Mouse (Mus musculus): ENCODE data around the gene Kctd14. TPM values are rescaled to one million over a fixed set of nuclear protein-coding genes. Genes with fewer than 3 reads are reported as not detected.
A peak's percentile ranks its signal among the peaks of the same experiment; 100 is the strongest.
"Not testable (repeated sequence)": the region's sequence is repeated elsewhere in the genome, so short reads cannot be mapped to it uniquely, and the experiment has no call there.

Gene Kctd14
- polyA plus RNA-seq, 1 experiment from 2014 or later = 10.7 TPM

DNA sequence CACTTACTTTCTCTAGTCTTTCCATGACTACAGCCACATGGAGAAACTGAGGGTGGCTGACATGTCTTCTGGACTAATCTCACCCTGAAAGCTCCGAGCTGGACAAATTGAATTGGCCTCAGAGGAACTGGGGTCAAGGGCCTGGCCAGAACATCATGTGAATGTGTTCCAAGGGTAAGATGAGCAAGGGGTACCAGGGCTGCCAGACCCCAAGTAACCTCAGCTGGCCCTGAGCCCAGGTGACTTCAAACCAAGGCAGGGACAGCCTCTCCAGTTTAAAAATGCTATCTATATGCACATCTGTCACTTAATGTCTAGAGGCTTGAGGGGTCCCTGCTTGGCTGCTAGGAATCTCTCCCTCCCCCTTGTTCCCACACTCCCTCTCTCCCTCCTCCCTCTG, 30.7 kb upstream of the Kctd14 start:
- Histone ChIP-seq H3K9ac (no peak overlapping the region), H3K4me3 (replicated peaks) (no peak overlapping the region), H3K9me3 (replicated peaks) (no peaks in the 10 kb centered on the region), H3K27me3 (no peaks in the 10 kb centered on the region), H3K36me3 (no peaks in the 10 kb centered on the region), H3K4me1 (replicated peaks) (peaks cover 3% of the 10 kb centered on the region; the same call in 1 of the 2 replicates), H3K27ac (no peak overlapping the region), H3K4me2 (no peak overlapping the region)
- 57% methylated on average over 1 of the region's 1 CpGs for WGBS (ENCODE audit: insufficient replicate concordance)
- no peak for ATAC-seq (ENCODE audit: low read depth)
- no peak for DNase-seq

DNA sequence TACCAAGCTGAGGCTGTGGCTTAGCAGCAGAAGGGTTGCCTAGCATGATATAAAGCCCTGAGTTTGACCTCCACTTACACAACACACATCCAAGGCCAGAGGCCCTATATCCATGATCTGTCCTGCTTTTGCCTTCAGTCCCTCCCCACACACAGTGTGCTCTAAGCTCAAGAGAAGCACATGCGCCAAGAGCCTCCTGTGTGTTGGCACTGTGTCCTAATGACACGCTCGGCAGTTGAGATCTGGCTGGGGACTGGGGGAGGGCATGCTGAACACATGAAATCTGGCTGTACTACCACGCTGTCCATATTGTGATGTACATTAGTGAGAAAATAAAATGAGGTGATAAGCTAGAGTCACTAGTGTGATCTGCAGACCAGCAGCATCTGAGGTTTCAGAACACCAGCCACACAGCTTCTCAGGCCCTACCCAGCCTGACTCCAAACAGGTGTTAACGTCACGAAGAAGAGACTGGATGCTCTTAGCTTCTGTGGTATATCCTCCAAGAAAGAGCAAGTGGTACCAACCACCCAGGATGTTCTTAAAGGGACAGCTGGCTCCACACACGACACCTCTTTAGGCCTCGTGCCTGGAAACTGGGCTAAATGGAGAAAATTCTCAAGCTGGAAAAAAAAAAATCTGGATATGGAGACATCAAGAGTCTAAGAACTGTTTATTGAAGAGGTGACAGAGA, 30.0 kb upstream of the Kctd14 start:
- 73% methylated on average over 8 of the region's 8 CpGs for WGBS (ENCODE audit: insufficient replicate concordance)
- Histone ChIP-seq H3K27me3 (no peaks in the 10 kb centered on the region), H3K9ac (no peak overlapping the region), H3K9me3 (replicated peaks) (no peaks in the 10 kb centered on the region), H3K36me3 (no peaks in the 10 kb centered on the region), H3K27ac (no peak overlapping the region), H3K4me3 (replicated peaks) (no peak overlapping the region), H3K4me2 (no peak overlapping the region), H3K4me1 (replicated peaks) (peaks cover 3% of the 10 kb centered on the region; the same call in 1 of the 2 replicates)
- DNase-seq (no peak), ATAC-seq (ENCODE audit: low read depth) (no peak)

DNA sequence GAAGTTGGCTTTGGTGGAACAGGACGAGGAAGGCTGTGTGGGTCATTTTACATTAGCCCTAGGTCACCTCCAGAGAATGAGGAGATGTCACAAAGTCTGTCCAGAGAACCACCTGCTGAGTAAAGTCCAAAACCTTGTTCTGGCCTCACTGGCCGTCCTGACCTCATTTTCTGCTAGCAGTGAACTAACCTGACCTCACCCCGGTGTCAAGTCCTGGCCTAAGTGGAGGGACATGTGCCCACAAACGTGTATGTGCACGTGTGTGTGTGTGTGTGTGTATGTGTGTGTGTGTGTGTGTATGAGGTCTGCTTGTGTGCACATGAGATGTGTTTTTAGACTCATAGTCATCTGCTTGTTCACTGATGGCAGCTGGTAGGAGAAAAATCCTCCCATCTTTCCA, 27.4 kb upstream of the Kctd14 start:
- no peaks in the 10 kb centered on the region for H3K36me3 ChIP-seq
- peak overlapping the region; percentile 1; the same call in 1 of the 2 replicates for H3K9ac ChIP-seq
- H3K4me1 ChIP-seq (replicated peaks) = peaks cover 3% of the 10 kb centered on the region; the same call in 1 of the 2 replicates
- H3K4me2 ChIP-seq = no peak overlapping the region
- H3K27ac ChIP-seq = no peak overlapping the region
- H3K4me3 ChIP-seq (replicated peaks) = no peak overlapping the region
- H3K27me3 ChIP-seq = no peaks in the 10 kb centered on the region
- no peaks in the 10 kb centered on the region for H3K9me3 ChIP-seq (replicated peaks)
- no peak for ATAC-seq (ENCODE audit: low read depth)
- 46% methylated on average over 5 of the region's 5 CpGs for WGBS (ENCODE audit: insufficient replicate concordance)
- no peak for DNase-seq

DNA sequence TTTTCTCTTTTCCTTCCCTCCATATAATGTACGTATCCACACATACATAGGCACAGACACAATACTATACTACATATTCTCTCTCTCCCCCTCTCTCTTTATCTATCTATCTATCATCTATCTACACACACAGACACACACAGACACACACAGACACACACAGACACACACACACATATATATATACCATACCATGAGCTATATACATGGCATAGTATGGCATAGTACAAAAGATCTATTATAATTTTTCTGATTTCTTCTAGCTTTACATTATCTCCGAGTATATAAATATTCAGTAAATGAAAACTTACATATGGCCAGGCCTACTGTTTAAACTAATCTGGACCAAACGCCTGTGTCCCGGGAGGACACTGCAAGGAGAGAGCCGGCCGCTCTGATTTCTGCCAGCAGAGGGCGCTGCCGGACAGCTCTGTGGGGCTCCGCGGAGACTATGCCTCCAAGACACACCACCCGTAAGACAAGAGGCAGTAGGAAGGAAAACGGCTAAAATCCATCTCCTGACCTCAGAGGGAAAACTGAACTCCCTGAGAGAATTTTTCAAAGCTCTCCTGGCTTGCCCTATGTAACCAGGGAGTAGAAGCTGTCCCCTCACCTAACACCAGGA, 26.4 kb upstream of the Kctd14 start:
- ATAC-seq (ENCODE audit: low read depth) = peak; percentile 61; the same call in 1 of the 2 replicates
- H3K4me3 ChIP-seq (replicated peaks) = no peak overlapping the region
- WGBS (ENCODE audit: insufficient replicate concordance) = 7% methylated on average over 12 of the region's 12 CpGs
- H3K27me3 ChIP-seq = no peaks in the 10 kb centered on the region
- no peaks in the 10 kb centered on the region for H3K36me3 ChIP-seq
- DNase-seq = peak; percentile 66
- H3K9me3 ChIP-seq (replicated peaks) = no peaks in the 10 kb centered on the region
- no peak overlapping the region for H3K9ac ChIP-seq
- H3K4me1 ChIP-seq (replicated peaks) = peaks cover 3% of the 10 kb centered on the region; the same call in 1 of the 2 replicates
- no peak overlapping the region for H3K27ac ChIP-seq
- no peak overlapping the region for H3K4me2 ChIP-seq

DNA sequence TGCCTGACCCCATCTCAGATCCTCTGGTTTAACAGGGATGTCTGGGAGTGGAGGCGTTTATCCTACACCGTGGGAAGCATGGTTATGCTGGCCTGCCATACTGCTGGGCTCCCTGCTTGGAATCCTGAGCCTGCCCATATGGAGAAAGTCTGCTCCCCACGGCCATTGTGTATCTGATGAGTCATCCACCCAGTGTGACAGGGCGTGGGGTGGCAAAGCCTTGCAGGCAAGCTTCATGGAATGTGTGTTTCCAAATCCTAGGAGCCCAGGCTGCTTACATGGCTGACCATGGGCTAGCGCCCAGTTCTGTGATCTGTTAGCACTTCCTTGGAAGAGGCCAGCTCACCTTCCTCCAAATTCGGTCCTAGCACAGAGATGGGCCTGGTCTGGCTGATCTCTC, 24.6 kb upstream of the Kctd14 start:
- H3K27me3 ChIP-seq = no peaks in the 10 kb centered on the region
- no peaks in the 10 kb centered on the region for H3K9me3 ChIP-seq (replicated peaks)
- no peak overlapping the region for H3K27ac ChIP-seq
- H3K4me3 ChIP-seq (replicated peaks) = no peak overlapping the region
- peaks cover 3% of the 10 kb centered on the region; the same call in 1 of the 2 replicates for H3K4me1 ChIP-seq (replicated peaks)
- H3K36me3 ChIP-seq = no peaks in the 10 kb centered on the region
- ATAC-seq (ENCODE audit: low read depth) (no peak), DNase-seq (no peak)
- no peak overlapping the region for H3K4me2 ChIP-seq
- H3K9ac ChIP-seq = no peak overlapping the region
- WGBS (ENCODE audit: insufficient replicate concordance) = 64% methylated on average over 6 of the region's 6 CpGs

DNA sequence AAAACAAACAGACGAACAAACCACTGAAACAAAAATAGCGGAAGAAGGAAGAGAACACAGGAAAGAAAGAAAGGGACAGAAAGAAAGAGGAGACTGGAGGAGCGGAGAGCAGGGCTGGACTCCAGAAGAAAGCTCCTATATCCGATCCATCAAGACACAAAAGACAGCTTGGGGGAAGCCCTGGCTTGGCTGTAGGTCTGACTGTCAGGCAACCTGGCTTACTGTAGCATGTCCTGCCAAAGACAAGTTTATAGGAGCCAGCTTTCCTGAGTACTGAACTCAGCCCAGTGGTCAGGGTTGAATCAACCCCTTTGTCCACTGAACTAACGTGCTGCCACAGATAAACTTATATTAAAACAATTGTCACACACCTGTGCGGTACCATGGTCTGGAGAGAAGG, 23.8 kb upstream of the Kctd14 start:
- H3K4me2 ChIP-seq = no peak overlapping the region
- no peaks in the 10 kb centered on the region for H3K36me3 ChIP-seq
- no peak overlapping the region for H3K9ac ChIP-seq
- no peak for DNase-seq
- no peak overlapping the region for H3K4me3 ChIP-seq (replicated peaks)
- WGBS (ENCODE audit: insufficient replicate concordance) = 74% methylated on average over 6 of the region's 6 CpGs
- no peaks in the 10 kb centered on the region for H3K27me3 ChIP-seq
- no peak for ATAC-seq (ENCODE audit: low read depth)
- peaks cover 3% of the 10 kb centered on the region; the same call in 1 of the 2 replicates for H3K4me1 ChIP-seq (replicated peaks)
- H3K9me3 ChIP-seq (replicated peaks) = no peaks in the 10 kb centered on the region
- no peak overlapping the region for H3K27ac ChIP-seq

DNA sequence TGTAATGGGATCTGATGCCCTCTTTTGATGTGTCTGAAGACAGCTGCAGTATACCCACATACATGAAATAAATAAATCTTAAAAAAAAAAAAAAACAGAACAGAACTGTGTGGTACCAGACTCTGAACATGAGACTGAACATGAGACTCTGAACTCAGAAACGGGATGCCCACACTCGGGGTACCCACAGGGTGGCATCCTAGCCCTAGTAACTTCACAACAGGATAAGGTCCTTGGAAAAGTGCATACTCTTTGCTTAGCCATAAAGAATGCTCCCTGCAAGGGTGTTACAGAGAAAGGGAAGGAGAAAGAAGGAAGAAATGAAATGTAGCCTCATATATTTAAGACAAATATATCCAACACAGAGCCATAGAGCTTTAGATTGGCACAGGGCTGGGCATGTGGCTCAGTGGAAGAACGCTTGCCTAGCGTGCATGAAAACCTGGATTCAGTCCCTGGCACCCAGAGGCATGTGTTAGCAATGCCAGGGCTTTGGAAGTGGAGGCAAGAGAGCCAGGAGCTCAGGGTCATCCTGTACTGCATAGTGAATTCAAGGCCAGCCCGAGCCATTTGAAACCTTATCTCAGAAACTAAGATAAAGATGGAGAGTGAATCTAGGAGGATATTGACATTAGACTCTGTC, 23.2 kb upstream of the Kctd14 start:
- Histone ChIP-seq H3K9me3 (replicated peaks) (no peaks in the 10 kb centered on the region), H3K4me3 (replicated peaks) (no peak overlapping the region), H3K9ac (no peak overlapping the region), H3K4me1 (replicated peaks) (peaks cover 3% of the 10 kb centered on the region; the same call in 1 of the 2 replicates), H3K36me3 (no peaks in the 10 kb centered on the region), H3K4me2 (no peak overlapping the region), H3K27ac (no peak overlapping the region), H3K27me3 (no peaks in the 10 kb centered on the region)
- no peak for DNase-seq
- 62% methylated on average over 5 of the region's 5 CpGs for WGBS (ENCODE audit: insufficient replicate concordance)
- ATAC-seq (ENCODE audit: low read depth) = no peak

DNA sequence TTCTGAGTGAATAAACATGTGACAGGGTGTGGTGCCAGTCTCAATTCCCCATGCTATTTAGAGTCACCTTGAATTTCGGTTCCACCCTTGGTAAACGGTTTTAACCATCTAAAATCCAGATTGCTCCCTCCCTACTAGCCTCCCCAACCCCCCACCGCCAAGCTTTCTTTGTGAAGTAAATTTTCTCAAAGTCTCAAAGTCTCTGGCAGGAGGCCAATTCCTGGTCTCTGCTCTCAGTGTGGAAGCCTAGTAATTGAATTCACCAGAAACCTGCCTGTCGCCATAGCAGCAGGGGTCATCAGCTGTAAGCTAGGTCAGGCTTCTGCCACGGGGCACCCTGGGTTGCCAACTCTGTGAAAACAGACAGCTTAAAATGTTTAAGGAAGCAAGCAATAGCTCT, 21.4 kb upstream of the Kctd14 start:
- WGBS (ENCODE audit: insufficient replicate concordance) = 21% methylated on average over 5 of the region's 5 CpGs
- no peak overlapping the region for H3K4me2 ChIP-seq
- DNase-seq (no peak), ATAC-seq (ENCODE audit: low read depth) (no peak)
- peaks cover 3% of the 10 kb centered on the region; the same call in 1 of the 2 replicates for H3K4me1 ChIP-seq (replicated peaks)
- no peaks in the 10 kb centered on the region for H3K36me3 ChIP-seq
- H3K9ac ChIP-seq = no peak overlapping the region
- no peaks in the 10 kb centered on the region for H3K9me3 ChIP-seq (replicated peaks)
- no peak overlapping the region for H3K27ac ChIP-seq
- no peaks in the 10 kb centered on the region for H3K27me3 ChIP-seq
- H3K4me3 ChIP-seq (replicated peaks) = no peak overlapping the region

DNA sequence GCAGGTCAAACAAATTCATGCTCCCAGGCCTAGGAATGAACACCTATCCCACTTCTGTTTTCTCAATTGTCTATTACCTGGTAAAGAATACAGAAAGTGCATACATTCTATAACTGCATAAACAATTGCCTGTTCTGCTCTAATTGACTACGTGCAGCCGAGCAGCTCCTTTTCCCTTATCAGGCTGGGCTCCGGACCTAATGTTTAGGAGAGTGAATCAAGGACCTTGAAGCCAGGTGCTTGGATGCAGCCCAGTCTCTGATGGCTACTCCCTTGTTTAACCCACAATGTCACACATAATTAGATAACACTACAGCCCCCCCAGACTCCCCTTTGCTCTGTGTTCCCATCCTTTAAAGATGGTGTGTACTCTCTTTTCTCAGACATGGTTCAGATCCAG, 17.6 kb upstream of the Kctd14 start:
- H3K4me1 ChIP-seq (replicated peaks); DNase-seq: not testable (repeated sequence)

DNA sequence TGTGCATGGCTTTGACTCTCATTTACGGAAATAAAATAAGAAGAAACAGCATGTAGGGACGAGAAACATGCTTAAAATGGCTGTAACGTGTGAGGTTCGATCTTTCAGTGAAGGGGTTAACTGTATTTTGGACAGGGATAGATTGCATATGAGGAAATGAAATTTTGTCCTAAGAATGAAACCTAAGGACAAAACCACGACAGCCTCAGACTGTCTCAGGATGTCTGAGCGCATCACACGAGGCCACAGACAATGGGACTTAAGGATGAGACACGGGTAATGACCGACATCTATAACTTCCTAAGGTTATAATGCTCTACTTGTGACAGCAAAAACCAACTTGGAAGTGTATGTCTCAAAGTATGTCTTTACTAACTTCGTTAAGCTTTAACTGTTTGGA, 16.6 kb upstream of the Kctd14 start:
- no peaks in the 10 kb centered on the region for H3K36me3 ChIP-seq
- no peak overlapping the region for H3K4me3 ChIP-seq (replicated peaks)
- no peaks in the 10 kb centered on the region for H3K9me3 ChIP-seq (replicated peaks)
- no peak for DNase-seq
- no peaks in the 10 kb centered on the region for H3K27me3 ChIP-seq
- H3K4me1 ChIP-seq (replicated peaks) = no peaks in the 10 kb centered on the region
- no peak overlapping the region for H3K9ac ChIP-seq
- WGBS (ENCODE audit: insufficient replicate concordance) = 61% methylated on average over 10 of the region's 10 CpGs
- H3K27ac ChIP-seq = no peak overlapping the region
- no peak for ATAC-seq (ENCODE audit: low read depth)
- no peak overlapping the region for H3K4me2 ChIP-seq

More for the DNA sequence above, 17.6 kb upstream of the Kctd14 start:
- not testable (repeated sequence) for ATAC-seq (ENCODE audit: low read depth); H3K36me3 ChIP-seq; H3K4me2 ChIP-seq; H3K9me3 ChIP-seq (replicated peaks); H3K9ac ChIP-seq; H3K27ac ChIP-seq; H3K27me3 ChIP-seq; H3K4me3 ChIP-seq (replicated peaks)
- WGBS (ENCODE audit: insufficient replicate concordance) = 64% methylated on average over 3 of the region's 3 CpGs

DNA sequence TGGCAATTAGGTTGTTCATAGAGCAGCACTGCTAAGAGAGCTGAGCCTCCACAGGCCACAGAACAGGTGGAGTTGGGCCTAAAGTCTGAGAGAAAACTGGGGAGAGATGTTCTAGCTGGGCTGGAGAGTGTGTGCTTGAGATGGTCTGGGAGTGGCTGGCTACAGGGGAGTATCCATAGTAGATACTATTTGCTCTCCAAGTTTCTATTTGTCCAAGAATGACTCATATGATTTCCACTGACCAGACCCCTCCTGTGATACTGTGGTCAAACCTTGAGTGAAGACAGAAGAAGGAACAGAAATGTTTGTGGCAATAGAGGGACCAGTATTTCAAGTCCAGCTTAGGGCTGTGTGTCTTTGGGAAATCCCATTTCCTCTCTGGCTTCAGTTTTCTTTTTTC, 12.1 kb upstream of the Kctd14 start:
- Histone ChIP-seq H3K4me1 (replicated peaks) (no peaks in the 10 kb centered on the region), H3K9me3 (replicated peaks) (peaks cover 8% of the 10 kb centered on the region; the same call in 1 of the 2 replicates), H3K9ac (no peak overlapping the region), H3K27ac (no peak overlapping the region), H3K4me2 (no peak overlapping the region), H3K4me3 (replicated peaks) (no peak overlapping the region), H3K36me3 (no peaks in the 10 kb centered on the region), H3K27me3 (no peaks in the 10 kb centered on the region)
- ATAC-seq (ENCODE audit: low read depth) = no peak
- no peak for DNase-seq

Data from liver, embryonic 13.5 days (tissue).